Mouse (Mus musculus) ES-E14 (cell line): ENCODE measurements around the gene Magi2. TPM values are rescaled to one million over a fixed set of nuclear protein-coding genes. Genes with fewer than 3 reads are reported as not detected.

Experiments used
- DNase-seq: peaks from one replicate; pipeline ENCODE4 v3.0.0-alpha.2; 2013; ENCODE audit warnings: low read depth, low spot score
- H3K27ac ChIP-seq: 2 replicates; pipeline ENCODE4 v1.5.1; 2012; ENCODE audit warnings: low read depth, mild to moderate bottlenecking, low read length, moderate library complexity, mixed read lengths; ENCODE audit not compliant: poor library complexity, insufficient read depth, severe bottlenecking
- H3K36me3 ChIP-seq: 2 replicates; pipeline ENCODE4 v1.6.1; 2012; ENCODE audit warnings: mild to moderate bottlenecking, low read length, moderate library complexity, mixed read lengths; ENCODE audit not compliant: control insufficient read depth, poor library complexity, insufficient read depth, severe bottlenecking
- H3K4me1 ChIP-seq, 2 experiments: fragments of 150-350 bp in 1 of 2; sonication (generic) in 1 of 2; 2 replicates each; pipeline ENCODE4 v1.6.1; 2012; ENCODE audit warnings: low read length in 2 of 2, mild to moderate bottlenecking in 1 of 2, mixed read lengths in 1 of 2; ENCODE audit not compliant: control insufficient read depth in 2 of 2, insufficient read depth in 2 of 2, poor library complexity in 1 of 2
- H3K4me3 ChIP-seq, 2 experiments: fragments of 150-350 bp in 1 of 2; sonication (generic) in 1 of 2; 2 replicates each; pipeline ENCODE4 v1.5.1; 2012; ENCODE audit warnings: low read length in 2 of 2, low read depth in 1 of 2, mild to moderate bottlenecking in 1 of 2, mixed read lengths in 1 of 2; ENCODE audit not compliant: insufficient read depth in 1 of 2, poor library complexity in 1 of 2, severe bottlenecking in 1 of 2
- H3K9ac ChIP-seq: 2 replicates; pipeline ENCODE4 v1.6.1; 2012; ENCODE audit warnings: low read depth, mild to moderate bottlenecking, low read length, mixed read lengths; ENCODE audit not compliant: poor library complexity, insufficient read depth, severe bottlenecking
- H3K9me3 ChIP-seq: fragments of 150-350 bp; sonication (generic); 2 replicates; pipeline ENCODE4 v1.6.1; 2012; ENCODE audit warnings: low read depth, mild to moderate bottlenecking, low read length; ENCODE audit not compliant: control insufficient read depth, insufficient read depth
- CHD2 ChIP-seq: IDR thresholded peaks from 2 replicates; pipeline ENCODE4 v1.6.1; 2014; ENCODE audit warnings: mild to moderate bottlenecking, low read depth, low read length, inconsistent platforms
- HCFC1 ChIP-seq: IDR thresholded peaks from 2 replicates; pipeline ENCODE4 v1.6.1; 2012; ENCODE audit warnings: low read length, inconsistent platforms, borderline replicate concordance; ENCODE audit not compliant: insufficient read depth
- MAFK ChIP-seq: IDR thresholded peaks from 2 replicates; pipeline ENCODE4 v1.6.1; 2014; ENCODE audit warnings: mild to moderate bottlenecking, low read depth, low read length, inconsistent platforms; ENCODE audit not compliant: insufficient read depth
- ZC3H11A ChIP-seq: IDR thresholded peaks from 2 replicates; pipeline ENCODE4 v1.6.1; 2012; ENCODE audit warnings: low read depth, mild to moderate bottlenecking, inconsistent platforms, low read length, borderline replicate concordance
- ZNF384 ChIP-seq: IDR thresholded peaks from 2 replicates; pipeline ENCODE4 v1.6.1; 2012; ENCODE audit warnings: low read depth, low read length, inconsistent platforms
- in situ Hi-C, 2 experiments: fragments of 600-800 bp; cut with MboI; formaldehyde crosslinking; loops; one replicate each; pipeline ENCODE4 v1.15.1; 2025; ENCODE audit warnings: low sequenced_read_pairs in 2 of 2, inconsistent platforms in 1 of 2; ENCODE audit not compliant: unreplicated experiment in 2 of 2
- total RNA-seq: library from RNA; depleted of rRNA; stranded (reverse); fragments of 300-350 nt; gene quantifications from 2 replicates; pipeline ENCODE4 v1.2.3, GENCODE M21; 2012

Gene Magi2
- total RNA-seq, 1 experiment: 0.85 TPM

- Histone ChIP-seq H3K4me3 (no peak overlapping the region), H3K4me1 (no peaks in the 10 kb centered on the region), H3K9me3 (no peaks in the 10 kb centered on the region), H3K27ac (no peak overlapping the region), H3K9ac (no peak overlapping the region), H3K36me3 (no peaks in the 10 kb centered on the region)
- no peak for TF ChIP-seq CHD2
- TF ChIP-seq ZC3H11A: no peak
- TF ChIP-seq MAFK: no peak
- no peak for TF ChIP-seq HCFC1
- no peak for TF ChIP-seq ZNF384
- in situ Hi-C loops: no loop called here
- DNase-seq: no peak
Measured at GRCm38 (mm10) chr5:19306656-19307055, 79.8 kb downstream of the Magi2 start.

- Histone ChIP-seq H3K4me1 (no peaks in the 10 kb centered on the region), H3K9ac (no peak overlapping the region), H3K4me3 (no peak overlapping the region), H3K9me3 (no peaks in the 10 kb centered on the region), H3K36me3 (no peaks in the 10 kb centered on the region), H3K27ac (no peak overlapping the region)
- TF ChIP-seq MAFK: no peak
- TF ChIP-seq ZNF384: no peak
- in situ Hi-C loops: no loop called here
- no peak for DNase-seq
Measured at GRCm38 (mm10) chr5:19309870-19310269, 83.0 kb downstream of the Magi2 start.

DNA sequence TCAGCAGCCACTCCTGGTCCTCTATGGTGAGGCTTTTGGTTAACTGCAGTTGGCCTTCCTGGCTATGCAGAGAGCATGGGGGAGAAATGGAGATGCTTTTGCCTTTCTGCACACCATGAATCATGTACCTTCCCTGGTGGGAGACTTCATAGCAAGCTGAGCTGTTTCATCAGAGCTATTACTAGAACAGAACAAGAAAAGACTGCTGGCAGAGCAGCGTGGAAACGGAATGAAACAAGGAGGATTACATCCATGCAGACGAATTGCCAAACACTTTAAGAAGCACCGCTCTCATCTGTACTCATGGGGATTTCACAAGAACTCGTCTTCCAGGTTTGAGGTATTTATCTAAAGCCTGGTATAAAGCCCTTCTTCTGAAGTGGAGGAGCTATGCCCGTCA is 95.7 kb downstream of the Magi2 start:
- Histone ChIP-seq H3K4me1 (no peaks in the 10 kb centered on the region), H3K4me3 (no peak overlapping the region), H3K9ac (no peak overlapping the region), H3K36me3 (no peaks in the 10 kb centered on the region), H3K9me3 (no peaks in the 10 kb centered on the region), H3K27ac (no peak overlapping the region)
- DNase-seq: no peak
- TF ChIP-seq HCFC1 (no peak), ZNF384 (no peak), ZC3H11A (no peak), CHD2 (no peak), MAFK (no peak)
- in situ Hi-C loops: no loop called here

GRCm38 (mm10) chr5:19337561-19337960 is 110.7 kb downstream of the Magi2 start:
- no peak overlapping the region for H3K27ac ChIP-seq
- TF ChIP-seq ZC3H11A (no peak), HCFC1 (no peak), ZNF384 (no peak), MAFK (no peak), CHD2 (no peak)
- no peaks in the 10 kb centered on the region for H3K4me1 ChIP-seq
- in situ Hi-C loops: no loop called here
- no peak for DNase-seq
- H3K9me3 ChIP-seq: no peaks in the 10 kb centered on the region
- no peak overlapping the region for H3K9ac ChIP-seq
- H3K36me3 ChIP-seq: no peaks in the 10 kb centered on the region
- no peak overlapping the region for H3K4me3 ChIP-seq

- no peak overlapping the region for H3K27ac ChIP-seq
- in situ Hi-C loops: no loop called here
- H3K4me3 ChIP-seq: no peak overlapping the region
- no peaks in the 10 kb centered on the region for H3K36me3 ChIP-seq
- no peak for DNase-seq
- no peaks in the 10 kb centered on the region for H3K9me3 ChIP-seq
- no peak overlapping the region for H3K9ac ChIP-seq
- TF ChIP-seq MAFK (no peak), ZC3H11A (no peak), HCFC1 (no peak)
- H3K4me1 ChIP-seq: no peaks in the 10 kb centered on the region
Measured at GRCm38 (mm10) chr5:19368175-19368574, 141.3 kb downstream of the Magi2 start.
